12 mouse cellular contexts compared by ENCODE assay signal in genomic region chr14:121316136-121316535, GRCm38 (mm10).
DNase-seq lines count a peak whose midpoint lies in the region; ATAC-seq and TF ChIP-seq lines count a peak whose summit lies in the region.
"Had no signal": no experiment of that assay in that cellular context is flagged by ENCODE, and none has a peak within 500 bp of the region (broad histone marks: within the 10 kb centered on the region; RNA-seq: fewer than 3 reads in every experiment).

No protein-coding gene starts in this region.

- peak overlapping the region; percentile 44; the same call in 1 of the 2 replicates for H3K9ac ChIP-seq in heart, embryonic 13.5 days
- no peak overlapping the region for H3K9ac ChIP-seq in heart, adult 2 months (ENCODE audit: low read depth, low read length)
- no peak overlapping the region for H3K9ac ChIP-seq in limb, embryonic 12.5 days (replicated peaks)
- H3K9ac ChIP-seq: hindbrain, embryonic 15.5 days had no signal

- WGBS in heart, embryonic 13.5 days = 67% methylated on average over 5 of the region's 5 CpGs
- 71% methylated on average over 5 of the region's 5 CpGs for WGBS in heart, adult 2 months
- 39% methylated on average over 5 of the region's 5 CpGs for WGBS in limb, embryonic 12.5 days

- H3K9me3 ChIP-seq in heart, embryonic 13.5 days = no peaks in the 10 kb centered on the region
- H3K9me3 ChIP-seq in limb, embryonic 12.5 days = peaks cover 3% of the 10 kb centered on the region; the same call in 1 of the 2 replicates
- H3K9me3 ChIP-seq: hindbrain, embryonic 15.5 days had no signal

- no peak for TF ChIP-seq EP300 in heart, adult 2 months (IDR thresholded peaks at IDR 0.05; ENCODE audit: insufficient read depth, low read depth, low read length)

- H3K4me1 ChIP-seq in heart, embryonic 13.5 days = peaks cover 76% of the 10 kb centered on the region
- peaks cover 34% of the 10 kb centered on the region for H3K4me1 ChIP-seq in heart, adult 2 months (ENCODE audit: control insufficient read depth, insufficient read depth, low read length)
- peaks cover 49% of the 10 kb centered on the region for H3K4me1 ChIP-seq in limb, embryonic 12.5 days (replicated peaks)

- no peak for TF ChIP-seq CTCF in heart, adult 2 months (IDR thresholded peaks at IDR 0.05)
- TF ChIP-seq CTCF in left cerebral cortex, adult 2 months (IDR thresholded peaks at IDR 0.05) = no peak; the same call in 1 of the 2 replicates
- TF ChIP-seq CTCF in brain, embryonic 14.5 days (IDR thresholded peaks at IDR 0.05; ENCODE audit: borderline replicate concordance, extremely low read depth, insufficient read depth, insufficient read length) = no peak

- intact Hi-C loops in heart, adult 2 months (cut with DNase I) = loop anchor here (5.0 kb wide), 1 partner anchor 61 kb away; no protein-coding TSS in a partner anchor
- intact Hi-C loops in left cerebral cortex, adult 2 months (cut with DNase I) = no loop called here

- no peak for TF ChIP-seq POLR2A in heart, adult 2 months (IDR thresholded peaks at IDR 0.05; ENCODE audit: insufficient read depth, low read depth, low read length)
- no peak for TF ChIP-seq POLR2A in brain, embryonic 14.5 days (IDR thresholded peaks at IDR 0.05; ENCODE audit: borderline replicate concordance, extremely low read depth, insufficient read depth, insufficient read length, poor library complexity, severe bottlenecking)

- peak overlapping the region; percentile 73 for H3K27ac ChIP-seq in heart, embryonic 13.5 days (replicated peaks)
- H3K27ac ChIP-seq in heart, adult 2 months = no peak overlapping the region
- peak overlapping the region; percentile 6; the same call in 1 of the 2 replicates for H3K27ac ChIP-seq in left cerebral cortex, adult 2 months
- H3K27ac ChIP-seq in limb, embryonic 12.5 days = peak overlapping the region; percentile 45; the same call in 1 of the 2 replicates
- H3K27ac ChIP-seq: hindbrain, embryonic 15.5 days had no signal

- H3K4me2 ChIP-seq in heart, embryonic 13.5 days = no peak overlapping the region
- H3K4me2 ChIP-seq in limb, embryonic 12.5 days = no peak overlapping the region
- H3K4me2 ChIP-seq: hindbrain, embryonic 15.5 days had no signal

- H3K27me3 ChIP-seq in heart, embryonic 13.5 days (replicated peaks) = no peaks in the 10 kb centered on the region
- H3K27me3 ChIP-seq in heart, adult 2 months (ENCODE audit: control insufficient read depth, insufficient read depth, low read length) = no peaks in the 10 kb centered on the region
- H3K27me3 ChIP-seq in limb, embryonic 12.5 days = no peaks in the 10 kb centered on the region
- H3K27me3 ChIP-seq: hindbrain, embryonic 15.5 days had no signal

- H3K4me3 ChIP-seq in heart, embryonic 13.5 days = no peak overlapping the region
- no peak overlapping the region for H3K4me3 ChIP-seq in heart, adult 2 months
- H3K4me3 ChIP-seq in left cerebral cortex, adult 2 months = no peak overlapping the region
- no peak overlapping the region for H3K4me3 ChIP-seq in limb, embryonic 12.5 days (replicated peaks)
- H3K4me3 ChIP-seq: hindbrain, embryonic 15.5 days; myocyte had no signal

- no peaks in the 10 kb centered on the region for H3K36me3 ChIP-seq in heart, embryonic 13.5 days
- peaks cover 5% of the 10 kb centered on the region; the same call in 1 of the 2 replicates for H3K36me3 ChIP-seq in heart, adult 2 months (ENCODE audit: control insufficient read depth, insufficient read depth, low read length)
- H3K36me3 ChIP-seq in limb, embryonic 12.5 days = no peaks in the 10 kb centered on the region
- H3K36me3 ChIP-seq: hindbrain, embryonic 15.5 days had no signal

- peaks cover 5% of the 10 kb centered on the region for H3K79me2 ChIP-seq in heart, adult 2 months (replicated peaks; ENCODE audit: control insufficient read depth, insufficient read depth, low read length)

- ATAC-seq in heart, embryonic 13.5 days (ENCODE audit: extremely low read depth, insufficient number of reproducible peaks, low FRiP score, low TSS enrichment) = no peak
- ATAC-seq in limb, embryonic 12.5 days (ENCODE audit: insufficient number of reproducible peaks, insufficient read depth, low FRiP score, low TSS enrichment, low read depth) = no peak

- no peak for DNase-seq in heart, adult 2 months
- no peak for DNase-seq in left cerebral cortex, adult 2 months (ENCODE audit: extremely low spot score in 1 of 2, low spot score in 2 of 2)
- no peak for DNase-seq in left cerebral cortex, adult 11 months (ENCODE audit: low spot score)
- DNase-seq in brain, embryonic 14.5 days (ENCODE audit: low read depth) = peak; percentile 37
- DNase-seq in ovary, postnatal 36 days (ENCODE audit: low spot score) = no peak
- DNase-seq: cerebellum, adult 8-10 months; kidney, postnatal 25 days; lung, adult 2 months had no signal
